Mouse (Mus musculus): Measurements from ENCODE around the gene Gripap1. TPM values are rescaled to one million over a fixed set of nuclear protein-coding genes. Genes with fewer than 3 reads are reported as not detected.

Gripap1 gene
- total RNA-seq (2021), result 10 to 100 TPM; 20.8 to 24.6 TPM
- polyA plus RNA-seq (2012; rRNA removed), result 25.3 and 38.9 TPM in 2 replicates
- long read RNA-seq, transcript Gripap1-203 (26 exons, 3,015 nt), result major isoform, 12 of 15 reads
- long read RNA-seq, partial matches to known transcripts, result 0 of 15 reads
- long read RNA-seq, other reads (novel, unspliced or antisense), result 3 of 15 reads

DNA sequence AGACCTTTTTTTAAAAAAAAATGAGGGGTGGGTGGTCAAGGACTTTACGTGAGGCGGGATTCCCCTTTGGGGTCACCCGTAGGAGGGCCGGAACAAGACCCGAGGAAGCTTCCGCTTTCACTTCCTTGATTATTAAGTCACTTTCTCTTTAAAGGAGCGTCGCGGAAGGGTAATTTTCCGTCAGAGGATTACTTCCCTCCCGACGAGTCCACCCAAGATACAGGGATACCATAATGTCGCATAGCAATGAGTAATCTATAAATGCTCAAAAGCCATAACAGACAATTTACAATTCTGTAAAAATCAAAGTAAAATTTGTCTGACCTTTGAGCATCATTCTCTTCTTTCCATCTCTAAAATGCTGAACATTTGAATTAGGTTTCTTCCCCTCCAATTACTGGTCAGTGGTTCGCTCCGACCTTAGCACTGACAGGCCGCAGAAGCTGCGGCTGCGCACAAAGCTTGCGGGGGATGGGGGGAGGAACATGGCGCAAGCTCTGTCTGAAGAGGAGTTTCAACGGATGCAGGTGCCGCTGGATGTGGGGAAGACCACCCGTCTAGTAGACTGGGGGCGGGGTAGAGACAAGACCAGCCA lies at the start of gene Gripap1:
Gripap1 (plus strand) TSS at position 224 of the 595 bp plus-strand sequence.
- 17% methylated on average over 24 of the region's 24 CpGs for WGBS
- intact Hi-C loops (cut with DNase I), result no loop called here
- Histone ChIP-seq H3K79me2 (replicated peaks; ENCODE audit: control insufficient read depth, insufficient read depth, low read length) (no peaks in the 10 kb centered on the region), H3K4me3 (peak within 1 kb of the TSS; percentile 58), H3K4me1 (ENCODE audit: control insufficient read depth, insufficient read depth, low read length) (peaks cover 1% of the 10 kb centered on the region; the same call in 1 of the 2 replicates), H3K27ac (peak within 1 kb of the TSS; percentile 89), H3K27me3 (ENCODE audit: control insufficient read depth, insufficient read depth, low read length) (no peaks in the 10 kb centered on the region), H3K36me3 (ENCODE audit: control insufficient read depth, insufficient read depth, low read length) (no peaks in the 10 kb centered on the region), H3K9ac (ENCODE audit: low read depth, low read length) (peak within 1 kb of the TSS; percentile 60)
- TF ChIP-seq POLR2A (IDR thresholded peaks at IDR 0.05; ENCODE audit: insufficient read depth, low read depth, low read length), result peak; percentile 59
- TF ChIP-seq EP300 (IDR thresholded peaks at IDR 0.05; ENCODE audit: insufficient read depth, low read depth, low read length), result no peak
- DNase-seq, result peak; percentile 79 to 80

DNA sequence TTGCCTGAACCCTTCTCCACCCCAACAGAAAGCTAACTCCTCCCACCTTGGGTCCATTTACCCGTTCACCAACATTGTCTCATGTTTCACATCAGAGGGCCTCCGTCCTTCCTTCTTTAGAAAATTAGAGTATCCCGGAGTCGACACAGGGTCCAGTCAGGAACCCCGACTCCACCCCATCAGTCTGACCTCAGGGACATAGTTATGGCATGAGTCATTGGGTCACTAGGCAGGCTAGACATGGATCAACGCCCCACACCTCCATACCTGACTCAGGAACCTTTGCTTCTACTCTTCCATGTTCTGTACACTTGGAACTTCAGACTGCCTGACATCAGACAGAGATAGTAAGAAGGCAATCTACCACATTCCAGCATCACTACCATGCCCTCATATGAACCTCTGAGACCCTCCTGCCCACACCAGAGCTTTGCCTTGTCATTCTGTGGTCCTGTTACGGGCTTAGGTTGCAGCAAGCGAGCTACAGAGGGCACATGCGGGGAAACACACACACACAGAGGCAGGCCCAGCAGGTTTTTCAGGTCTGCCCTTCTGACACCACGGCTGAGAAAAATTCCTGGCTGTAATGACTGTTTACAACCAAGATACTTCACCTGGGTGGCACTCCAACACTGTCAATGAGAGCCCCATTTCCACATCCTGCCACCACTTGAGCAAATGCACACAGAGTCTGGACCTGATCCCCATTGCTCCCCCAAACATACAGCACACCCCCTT lies 49.3 kb upstream of the Gripap1 start:
- no peaks in the 10 kb centered on the region for H3K4me1 ChIP-seq (ENCODE audit: control insufficient read depth, insufficient read depth, low read length)
- no peaks in the 10 kb centered on the region for H3K27me3 ChIP-seq (ENCODE audit: control insufficient read depth, insufficient read depth, low read length)
- no peak for TF ChIP-seq POLR2A (IDR thresholded peaks at IDR 0.05; ENCODE audit: insufficient read depth, low read depth, low read length)
- TF ChIP-seq CTCF (IDR thresholded peaks at IDR 0.05), result no peak
- no peak for TF ChIP-seq EP300 (IDR thresholded peaks at IDR 0.05; ENCODE audit: insufficient read depth, low read depth, low read length)
- H3K27ac ChIP-seq, result no peak overlapping the region
- no peaks in the 10 kb centered on the region for H3K79me2 ChIP-seq (replicated peaks; ENCODE audit: control insufficient read depth, insufficient read depth, low read length)
- intact Hi-C loops (cut with DNase I), result no loop called here
- H3K36me3 ChIP-seq (ENCODE audit: control insufficient read depth, insufficient read depth, low read length), result no peaks in the 10 kb centered on the region
- DNase-seq, result no peak
- no peak overlapping the region for H3K9ac ChIP-seq (ENCODE audit: low read depth, low read length)
- 51% methylated on average over 10 of the region's 10 CpGs for WGBS
- H3K4me3 ChIP-seq, result no peak overlapping the region

DNA sequence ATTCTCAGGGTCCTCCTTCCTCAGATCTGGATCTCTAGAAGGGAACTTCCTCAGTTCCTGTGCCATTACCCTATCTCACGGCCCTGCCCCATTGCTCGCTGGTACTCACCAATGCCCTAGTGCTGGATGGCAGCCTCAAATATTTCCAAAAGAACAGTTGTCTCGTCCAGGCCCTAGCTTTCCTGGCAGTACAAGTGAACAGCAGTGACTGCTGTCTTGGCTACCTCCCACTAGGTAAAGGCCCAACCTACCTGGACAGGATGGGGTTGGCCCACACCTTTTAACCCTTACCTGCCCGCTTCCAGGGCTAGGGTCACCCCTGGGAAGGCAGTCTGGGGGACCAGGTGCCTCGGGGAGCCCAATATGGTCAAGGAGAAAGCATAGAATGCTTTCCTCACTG lies 48.5 kb upstream of the Gripap1 start:
- TF ChIP-seq CTCF (IDR thresholded peaks at IDR 0.05) (no peak), POLR2A (IDR thresholded peaks at IDR 0.05; ENCODE audit: insufficient read depth, low read depth, low read length) (no peak), EP300 (IDR thresholded peaks at IDR 0.05; ENCODE audit: insufficient read depth, low read depth, low read length) (no peak)
- WGBS, result 56% methylated on average over 5 of the region's 5 CpGs
- intact Hi-C loops (cut with DNase I), result no loop called here

DNA sequence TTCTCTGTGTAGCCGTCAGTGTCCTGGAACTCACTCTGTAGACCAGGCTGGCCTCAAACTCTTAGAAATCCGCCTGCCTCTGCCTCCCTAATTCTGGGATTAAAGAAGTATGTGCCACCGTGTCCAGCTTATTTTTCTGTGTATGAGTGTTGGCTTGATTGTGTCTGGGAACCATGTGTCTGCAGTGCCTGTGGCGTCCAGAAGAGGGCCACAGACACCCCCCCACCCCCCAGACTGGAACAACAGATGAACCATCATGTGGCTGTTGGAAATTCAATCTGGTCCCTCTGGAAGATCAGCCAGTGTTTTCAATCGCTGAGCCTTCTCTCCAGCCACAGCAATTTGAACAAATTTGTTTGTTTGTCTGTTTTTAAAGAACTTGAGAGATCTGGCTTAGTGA lies 46.1 kb upstream of the Gripap1 start:
- H3K9ac ChIP-seq (ENCODE audit: low read depth, low read length), result no peak overlapping the region
- no peaks in the 10 kb centered on the region for H3K4me1 ChIP-seq (ENCODE audit: control insufficient read depth, insufficient read depth, low read length)
- no peak overlapping the region for H3K27ac ChIP-seq
- WGBS, result 50% methylated on average over 5 of the region's 5 CpGs
- TF ChIP-seq EP300 (IDR thresholded peaks at IDR 0.05; ENCODE audit: insufficient read depth, low read depth, low read length), result no peak
- TF ChIP-seq CTCF (IDR thresholded peaks at IDR 0.05), result peak; percentile 42
- no peak for TF ChIP-seq POLR2A (IDR thresholded peaks at IDR 0.05; ENCODE audit: insufficient read depth, low read depth, low read length)
- intact Hi-C loops (cut with DNase I), result no loop called here
- H3K4me3 ChIP-seq, result no peak overlapping the region
- no peak for DNase-seq
- H3K27me3 ChIP-seq (ENCODE audit: control insufficient read depth, insufficient read depth, low read length), result no peaks in the 10 kb centered on the region
- H3K79me2 ChIP-seq (replicated peaks; ENCODE audit: control insufficient read depth, insufficient read depth, low read length), result no peaks in the 10 kb centered on the region
- no peaks in the 10 kb centered on the region for H3K36me3 ChIP-seq (ENCODE audit: control insufficient read depth, insufficient read depth, low read length)

More for the DNA sequence above, 48.5 kb upstream of the Gripap1 start:
- Histone ChIP-seq H3K9ac (ENCODE audit: low read depth, low read length) (no peak overlapping the region), H3K27me3 (ENCODE audit: control insufficient read depth, insufficient read depth, low read length) (no peaks in the 10 kb centered on the region), H3K4me1 (ENCODE audit: control insufficient read depth, insufficient read depth, low read length) (no peaks in the 10 kb centered on the region), H3K27ac (no peak overlapping the region), H3K36me3 (ENCODE audit: control insufficient read depth, insufficient read depth, low read length) (no peaks in the 10 kb centered on the region), H3K79me2 (replicated peaks; ENCODE audit: control insufficient read depth, insufficient read depth, low read length) (no peaks in the 10 kb centered on the region), H3K4me3 (no peak overlapping the region)
- DNase-seq, result no peak

DNA sequence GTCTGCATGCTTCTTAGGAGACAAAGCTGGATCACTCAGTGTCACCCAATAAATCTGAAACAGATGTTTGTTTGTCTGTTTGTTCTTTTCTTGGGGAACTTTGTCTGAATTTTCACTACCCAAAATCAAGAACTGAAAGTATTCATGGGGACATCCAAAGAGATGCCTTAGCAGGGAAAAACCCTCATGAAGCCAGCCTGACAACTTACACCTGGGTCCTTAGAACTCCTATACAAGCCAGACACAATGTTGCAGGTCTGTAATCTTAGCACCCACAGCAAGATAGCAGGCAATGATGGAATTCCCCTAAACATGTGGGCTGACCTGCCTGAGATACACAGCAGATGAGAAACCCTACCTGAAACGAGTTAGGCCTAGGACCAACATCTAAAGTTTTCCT lies 44.6 kb upstream of the Gripap1 start:
- H3K27ac ChIP-seq, result no peak overlapping the region
- DNase-seq, result no peak
- no peak overlapping the region for H3K9ac ChIP-seq (ENCODE audit: low read depth, low read length)
- no peaks in the 10 kb centered on the region for H3K36me3 ChIP-seq (ENCODE audit: control insufficient read depth, insufficient read depth, low read length)
- H3K79me2 ChIP-seq (replicated peaks; ENCODE audit: control insufficient read depth, insufficient read depth, low read length), result no peaks in the 10 kb centered on the region
- TF ChIP-seq POLR2A (IDR thresholded peaks at IDR 0.05; ENCODE audit: insufficient read depth, low read depth, low read length) (no peak), EP300 (IDR thresholded peaks at IDR 0.05; ENCODE audit: insufficient read depth, low read depth, low read length) (no peak), CTCF (IDR thresholded peaks at IDR 0.05) (no peak)
- 52% methylated on average over 1 of the region's 1 CpGs for WGBS
- no peaks in the 10 kb centered on the region for H3K4me1 ChIP-seq (ENCODE audit: control insufficient read depth, insufficient read depth, low read length)
- no peak overlapping the region for H3K4me3 ChIP-seq
- intact Hi-C loops (cut with DNase I), result no loop called here
- H3K27me3 ChIP-seq (ENCODE audit: control insufficient read depth, insufficient read depth, low read length), result no peaks in the 10 kb centered on the region

DNA sequence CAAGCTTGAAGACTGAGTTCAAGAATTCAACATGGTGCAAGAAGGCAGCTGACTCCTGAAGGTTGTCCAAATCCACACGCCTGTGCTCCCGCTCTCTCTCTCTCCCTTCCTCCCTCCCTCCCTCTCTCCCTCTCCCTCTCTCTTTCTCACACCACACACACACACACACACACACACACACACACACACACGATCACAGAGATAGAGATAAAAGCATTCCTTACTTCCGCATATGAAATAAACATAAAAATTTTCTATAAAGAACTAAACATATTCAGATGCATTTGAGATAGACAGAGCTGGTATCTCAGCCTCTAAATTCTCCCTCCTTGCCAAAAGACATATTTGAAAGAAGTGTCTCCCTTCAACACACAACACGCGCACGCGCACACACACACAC lies 44.1 kb upstream of the Gripap1 start:
- intact Hi-C loops (cut with DNase I), result no loop called here
- WGBS, result 84% methylated on average over 8 of the region's 8 CpGs

More for the DNA sequence above, 44.1 kb upstream of the Gripap1 start:
- H3K4me1 ChIP-seq (ENCODE audit: control insufficient read depth, insufficient read depth, low read length), result no peaks in the 10 kb centered on the region
- no peak for DNase-seq
- no peak overlapping the region for H3K4me3 ChIP-seq
- H3K27me3 ChIP-seq (ENCODE audit: control insufficient read depth, insufficient read depth, low read length), result no peaks in the 10 kb centered on the region
- H3K9ac ChIP-seq (ENCODE audit: low read depth, low read length), result no peak overlapping the region
- no peaks in the 10 kb centered on the region for H3K36me3 ChIP-seq (ENCODE audit: control insufficient read depth, insufficient read depth, low read length)
- H3K79me2 ChIP-seq (replicated peaks; ENCODE audit: control insufficient read depth, insufficient read depth, low read length), result no peaks in the 10 kb centered on the region
- H3K27ac ChIP-seq, result no peak overlapping the region
- TF ChIP-seq CTCF (IDR thresholded peaks at IDR 0.05), result no peak
- no peak for TF ChIP-seq EP300 (IDR thresholded peaks at IDR 0.05; ENCODE audit: insufficient read depth, low read depth, low read length)
- TF ChIP-seq POLR2A (IDR thresholded peaks at IDR 0.05; ENCODE audit: insufficient read depth, low read depth, low read length), result no peak

Measured in heart, adult 2 months (tissue).